Mouse (Mus musculus) fibroblast of lung, adult 2 months (primary cell): ENCODE data around the gene Olfr420.

Source experiments
- DNase-seq: peaks from one replicate; pipeline ENCODE4 v3.0.0-alpha.2; 2011; ENCODE audit warnings: low read depth

The Olfr420 gene

GRCm38 (mm10) chr1:174155333-174155732 is at the start of gene Olfr420:
Gene Olfr420 (plus strand): TSS chr1:174155633.
- DNase-seq = no peak

DNA sequence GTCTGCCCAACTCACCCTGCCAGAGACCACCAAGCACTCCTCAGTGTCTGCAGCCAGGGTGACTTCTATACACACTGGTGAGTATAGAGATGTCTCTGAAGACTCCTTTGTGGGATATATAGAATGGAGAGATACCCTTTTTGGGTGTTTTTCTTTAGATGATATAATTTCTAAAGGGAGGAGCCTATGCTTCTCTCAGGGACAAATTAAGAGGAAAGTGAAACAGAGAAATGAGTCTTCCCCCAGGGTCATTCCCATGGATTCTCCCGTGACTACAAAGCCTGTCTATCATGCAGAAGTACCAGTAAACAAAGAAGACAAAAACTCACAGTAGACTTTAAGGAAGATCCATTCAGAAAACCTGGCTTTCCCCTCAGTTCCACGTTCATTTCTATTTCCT is 34.4 kb upstream of the Olfr420 start, which contains the start of gene Olfr231:
TSS of gene Olfr231 (minus strand) at position 101 of the 400 bp plus-strand sequence.
- no peak for DNase-seq

DNA sequence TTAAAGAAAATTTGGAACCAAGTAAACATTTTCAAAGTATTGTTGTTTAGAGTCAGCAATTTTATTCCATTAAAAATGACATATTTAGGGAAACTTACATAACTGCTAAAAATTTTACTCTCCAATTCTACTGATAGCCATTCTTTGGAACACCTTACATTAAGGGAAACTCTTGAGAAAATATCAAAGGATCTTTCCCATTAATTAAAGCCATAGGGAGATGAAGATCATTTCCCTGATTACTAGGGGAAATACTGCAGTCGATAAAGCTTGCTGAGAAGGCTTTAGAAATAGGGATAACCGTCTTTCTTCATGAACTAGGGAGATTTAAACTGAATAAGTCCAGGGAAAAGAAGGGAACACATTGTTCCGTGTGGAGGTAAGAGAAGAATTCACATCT is 24.2 kb upstream of the Olfr420 start, which contains the start of gene Olfr424:
TSS of gene Olfr424 (plus strand) at position 301 of the 400 bp plus-strand sequence.
- DNase-seq = no peak

GRCm38 (mm10) chr1:174131999-174132398 is 23.4 kb upstream of the Olfr420 start:
- no peak for DNase-seq

- DNase-seq = no peak
These were observed 14.0 kb upstream of the Olfr420 start for GRCm38 (mm10) chr1:174141384-174141783.

DNA sequence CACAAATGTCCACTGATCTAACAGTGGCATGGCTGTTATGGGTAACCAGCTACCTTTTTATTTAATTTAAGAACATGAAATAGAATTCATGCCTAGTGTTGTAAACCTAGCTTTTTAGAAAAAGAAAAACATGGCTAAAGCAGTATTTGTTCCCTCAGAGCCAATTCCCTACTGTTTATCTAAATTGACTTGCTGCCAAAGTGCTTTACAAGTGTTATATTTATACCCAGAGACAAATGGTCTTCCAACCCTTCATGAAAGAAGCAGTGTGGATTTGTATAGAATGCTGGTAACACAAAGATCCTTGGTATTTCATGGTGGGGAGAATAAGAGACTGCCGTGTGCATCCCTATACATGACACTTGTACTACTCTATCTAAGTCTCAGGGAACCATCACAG is 8.7 kb upstream of the Olfr420 start:
- DNase-seq = no peak

DNA sequence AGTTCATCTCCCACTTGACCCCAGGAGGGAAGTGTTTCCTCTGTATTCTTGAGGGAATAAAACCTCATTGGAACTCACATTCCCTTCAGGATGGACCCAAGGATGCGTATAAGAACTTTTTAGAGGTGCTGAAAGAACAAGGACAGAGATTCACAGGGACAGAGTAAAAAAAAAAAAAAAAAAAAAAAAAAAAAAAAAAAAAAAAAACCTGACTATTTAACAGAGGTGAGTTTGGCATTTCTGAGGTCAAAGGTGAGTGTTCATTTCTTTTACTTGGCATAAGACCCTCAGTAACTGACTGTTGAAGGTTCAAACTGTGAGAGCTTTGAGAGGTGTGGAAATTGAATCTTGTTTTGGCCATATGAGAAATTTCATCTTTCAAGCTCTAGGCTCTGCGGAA is 6.1 kb upstream of the Olfr420 start:
- no peak for DNase-seq

DNA sequence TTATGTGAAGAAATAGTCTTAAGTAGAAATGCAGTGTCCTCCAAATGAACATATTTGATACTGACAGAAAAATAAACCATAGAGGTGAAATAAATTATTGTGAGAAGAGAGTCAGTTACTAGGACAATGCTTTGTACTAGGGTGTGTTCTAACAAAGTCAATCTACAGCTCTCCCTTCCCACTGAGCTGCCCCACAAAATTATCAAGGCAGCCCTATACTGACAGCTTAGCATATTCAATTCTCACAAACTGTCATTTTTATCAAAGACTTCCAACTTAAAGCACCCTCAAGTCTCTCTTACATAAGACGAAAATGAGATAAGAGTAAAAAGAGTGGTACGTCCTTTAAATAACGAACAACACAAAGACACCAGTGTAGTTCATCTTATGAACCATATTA is 2.2 kb downstream of the Olfr420 start:
- DNase-seq = no peak

GRCm38 (mm10) chr1:174158512-174158911 is 3.1 kb downstream of the Olfr420 start:
- no peak for DNase-seq

- DNase-seq = no peak
These were observed 3.7 kb downstream of the Olfr420 start for GRCm38 (mm10) chr1:174159095-174159494.

DNA sequence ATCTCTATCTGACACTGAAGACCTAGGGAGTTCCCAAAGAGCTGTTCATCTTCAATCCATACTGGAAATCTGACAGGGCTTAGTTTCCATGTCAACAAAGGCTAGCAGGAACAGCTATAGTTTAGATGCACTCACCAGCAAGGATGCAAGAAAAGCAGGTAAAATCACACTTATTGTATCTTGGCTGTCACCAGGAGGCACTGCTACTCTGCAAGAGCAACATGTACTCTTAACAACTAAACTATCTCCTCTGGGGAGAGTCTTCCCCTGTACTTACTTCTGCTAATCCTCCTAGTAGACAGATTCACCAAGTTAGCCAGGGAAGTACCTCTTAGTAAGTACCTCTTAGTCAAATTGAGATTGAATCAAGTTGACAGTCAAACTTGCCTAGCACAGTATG is 13.6 kb downstream of the Olfr420 start:
- no peak for DNase-seq

- no peak for DNase-seq
These were observed 15.5 kb downstream of the Olfr420 start for GRCm38 (mm10) chr1:174170706-174171501.

GRCm38 (mm10) chr1:174171537-174171936 is 16.1 kb downstream of the Olfr420 start:
- no peak for DNase-seq

GRCm38 (mm10) chr1:174172605-174173004 is 17.2 kb downstream of the Olfr420 start, which contains the start of gene Spta1:
Gene Spta1 (plus strand): TSS chr1:174172776.
- no peak for DNase-seq

- no peak for DNase-seq
These were observed 49.3 kb downstream of the Olfr420 start for GRCm38 (mm10) chr1:174204699-174205098.
